Mouse (Mus musculus) heart, postnatal 4 days (tissue): ENCODE data around the gene Sbpl. TPM values are rescaled to one million over a fixed set of nuclear protein-coding genes. Genes with fewer than 3 reads are reported as not detected.
"Not testable (repeated sequence)": the region's sequence is repeated elsewhere in the genome, so short reads cannot be mapped to it uniquely, and the experiment has no call there.

Source experiments
- DNase-seq: peaks from one replicate; pipeline ENCODE4 v3.0.0; 2021
- total RNA-seq, 2 experiments: library from RNA; stranded (reverse); gene quantifications; 2 replicates each; pipeline ENCODE4 v1.2.3; 2021

Sbpl gene
- total RNA-seq, 2 experiments from 2014 or later: not detected

GRCm38 (mm10) chr17:23960084-23960738, 5.1 kb upstream of the Sbpl start:
- DNase-seq: peak; percentile 86

DNA sequence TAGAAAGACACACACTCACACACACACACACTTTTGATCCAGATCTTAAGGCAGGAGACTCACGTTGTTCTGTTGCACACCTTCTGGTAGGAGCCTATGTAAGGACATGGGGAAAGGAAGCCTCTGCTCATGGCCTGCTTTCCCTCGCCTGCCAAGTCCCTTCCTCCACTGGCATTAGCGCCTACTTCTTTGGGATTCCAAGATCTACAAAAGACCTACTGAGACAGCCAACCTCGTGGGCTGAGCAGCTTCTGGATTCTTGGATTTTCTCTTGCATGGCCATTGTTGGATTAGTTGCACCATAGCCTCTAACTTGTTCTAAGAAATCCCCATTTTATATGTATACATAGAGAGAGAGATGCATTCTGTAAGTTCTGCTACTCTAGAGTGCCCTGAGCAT, 4.2 kb downstream of the Sbpl start:
- DNase-seq: not testable (repeated sequence)

- DNase-seq: no peak
These were observed 6.0 kb downstream of the Sbpl start for GRCm38 (mm10) chr17:23949068-23949467.

- not testable (repeated sequence) for DNase-seq
These were observed 7.6 kb downstream of the Sbpl start for GRCm38 (mm10) chr17:23947486-23947885.

DNA sequence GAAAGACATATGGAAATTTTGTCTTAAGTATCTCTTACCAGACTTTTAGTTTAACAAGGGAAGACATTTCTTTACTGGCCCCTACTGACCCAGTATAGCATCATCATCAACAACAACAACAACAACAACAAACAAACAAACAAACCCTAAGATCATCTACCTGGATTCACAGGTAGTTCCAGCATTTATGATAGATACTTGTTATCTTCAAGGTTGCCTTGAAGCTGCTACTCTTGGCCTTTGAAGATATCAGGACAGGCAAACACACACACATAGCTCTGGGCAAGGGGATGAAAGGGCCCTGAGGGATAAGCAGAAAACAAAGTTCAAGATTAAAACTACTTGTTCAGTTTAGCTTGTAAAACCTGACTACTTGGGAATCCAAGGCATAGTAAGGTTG, 13.7 kb downstream of the Sbpl start, which contains the start of gene Sbp:
TSS of gene Sbp (plus strand) at position 301 of the 400 bp plus-strand sequence.
- DNase-seq: no peak

DNA sequence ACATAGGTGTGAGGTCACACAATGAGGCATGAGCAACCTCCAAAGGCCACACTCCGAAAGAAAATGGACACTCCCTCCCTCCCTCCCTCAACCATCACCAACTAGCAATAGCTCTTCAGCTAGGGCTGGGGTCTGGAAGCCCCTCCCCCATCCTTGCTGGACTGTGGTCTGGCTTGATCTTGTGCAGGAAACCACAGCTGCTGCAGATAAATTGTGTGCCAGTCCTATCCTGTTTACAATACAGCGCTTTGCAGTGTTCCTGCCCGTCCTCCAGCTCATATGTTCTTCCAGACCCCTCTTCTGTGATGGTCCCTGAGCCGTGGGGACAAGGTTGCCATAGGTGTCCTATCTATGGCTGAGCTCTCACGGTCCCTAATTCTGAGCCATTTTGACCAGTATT, 23.9 kb downstream of the Sbpl start:
- no peak for DNase-seq

DNA sequence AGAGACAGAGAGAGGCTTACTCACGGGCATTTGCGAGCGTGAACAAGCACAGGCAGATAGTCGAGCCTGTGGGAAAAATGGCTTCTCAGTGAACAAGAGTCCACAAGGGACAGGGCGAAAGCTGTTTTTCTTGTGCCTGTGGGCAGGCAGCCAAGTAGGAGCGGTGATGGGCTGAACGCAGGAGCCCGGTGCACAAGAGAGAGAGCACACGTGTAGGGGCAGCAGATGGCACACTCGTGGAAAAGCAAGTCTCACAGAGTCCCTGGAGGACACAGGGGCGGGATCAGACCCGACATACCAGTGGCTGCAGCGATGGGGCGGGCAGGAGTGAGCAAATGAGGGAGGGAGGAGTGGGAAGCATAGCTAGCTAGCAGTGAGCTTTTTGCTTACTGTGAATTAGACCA, 30.0 kb downstream of the Sbpl start:
- peak; percentile 70 for DNase-seq

- DNase-seq: peak; percentile 91
These were observed 30.5 kb downstream of the Sbpl start for GRCm38 (mm10) chr17:23924531-23925007.

- not testable (repeated sequence) for DNase-seq
These were observed 37.9 kb downstream of the Sbpl start, which contains the start of gene Dcpp3 for GRCm38 (mm10) chr17:23917158-23917557. TSS of gene Dcpp3 (plus strand) at chr17:23917458.

Other genes starting within 250 kb of the Sbpl start
- not detected for gene 1520401A03Rik, start 232.5 kb downstream of the Sbpl start, total RNA-seq
- gene Pkmyt1, start 228.9 kb downstream of the Sbpl start, total RNA-seq: 10 to 100 TPM; 16.6 to 16.7 TPM
- 10 to 100 TPM; 19.1 to 19.3 TPM for gene Paqr4, start 214.4 kb downstream of the Sbpl start, total RNA-seq
- not detected for gene Kremen2, start 209.4 kb downstream of the Sbpl start, total RNA-seq
- 10 to 100 TPM; 32.8 to 33.4 TPM for gene Flywch1, start 183.7 kb downstream of the Sbpl start, total RNA-seq
- 1 to 10 TPM; 1.2 to 2.2 TPM for gene Flywch2, start 169.2 kb downstream of the Sbpl start, total RNA-seq
- 100 to 1,000 TPM; 275 to 287 TPM for gene Srrm2, start 164.7 kb downstream of the Sbpl start, total RNA-seq
- 100 to 1,000 TPM; 413 to 427 TPM for gene Elob, start 126.1 kb downstream of the Sbpl start, total RNA-seq
- not detected for gene Prss33, start 119.2 kb downstream of the Sbpl start, total RNA-seq
- not detected for gene Prss32, start 111.4 kb downstream of the Sbpl start, total RNA-seq
- gene Prss41, start 111.1 kb downstream of the Sbpl start, total RNA-seq: not detected
- gene Prss21, start 87.2 kb downstream of the Sbpl start, total RNA-seq: not detected
- not detected for gene Dcpp1, start 74.4 kb downstream of the Sbpl start, total RNA-seq
- gene Dcpp2, start 74.4 kb downstream of the Sbpl start, total RNA-seq: not detected
- not detected for gene Dcpp3, start 37.8 kb downstream of the Sbpl start, total RNA-seq
- not detected for gene Sbp, start 13.6 kb downstream of the Sbpl start, total RNA-seq
- gene Prss30, start 25.3 kb upstream of the Sbpl start, total RNA-seq: not detected
- not detected for gene Prss22, start 42.8 kb upstream of the Sbpl start, total RNA-seq
- not detected for gene Prss27, start 82.9 kb upstream of the Sbpl start, total RNA-seq
- gene Kctd5, start 118.2 kb upstream of the Sbpl start, total RNA-seq: 10 to 100 TPM; 25.4 to 26.0 TPM
- 10 to 100 TPM; 62.1 to 62.6 TPM for gene Pdpk1, start 195.7 kb upstream of the Sbpl start, total RNA-seq
- 10 to 100 TPM; 19.5 to 19.6 TPM for gene Amdhd2, start 208.5 kb upstream of the Sbpl start, total RNA-seq
- 100 to 1,000 TPM; 291 to 298 TPM for gene Atp6v0c, start 214.4 kb upstream of the Sbpl start, total RNA-seq